Comparison of ENCODE assay signal across 17 mouse cellular contexts in genomic region chrX:167328519-167328918, GRCm38 (mm10). TPM values are rescaled to one million over a fixed set of nuclear protein-coding genes. Genes with fewer than 3 reads are reported as not detected.
DNase-seq lines count a peak whose midpoint lies in the region; ATAC-seq and TF ChIP-seq lines count a peak whose summit lies in the region.
"Had no signal": no experiment of that assay in that cellular context is flagged by ENCODE, and none has a peak within 500 bp of the region (broad histone marks: within the 10 kb centered on the region; RNA-seq: fewer than 3 reads in every experiment).

No protein-coding gene starts in this region.

- peak; percentile 30 for DNase-seq in A20 (ENCODE audit: low read depth, low spot score)
- peak; percentile 12 for DNase-seq in naive thymus-derived CD4-positive, alpha-beta T cell, adult 2 months (ENCODE audit: low read depth)
- no peak for DNase-seq in cerebellum, adult 9-10 months
- no peak for DNase-seq in testis, postnatal 14 days (ENCODE audit: low spot score)
- no peak for DNase-seq in cerebellum, adult 9-11 months
- DNase-seq: cerebellum, adult 11 months; cerebellum, postnatal 36 days; liver, embryonic 13.5 days had no signal

- peak overlapping the region; percentile 45; the same call in 1 of the 2 replicates for H3K27ac ChIP-seq in cortical plate, adult 2 months (ENCODE audit: insufficient read depth, low read length)
- H3K27ac ChIP-seq: embryonic facial prominence, embryonic 15.5 days; hindbrain, embryonic 10.5 days; limb, embryonic 13.5 days; liver, embryonic 13.5 days; neural tube, embryonic 15.5 days had no signal

- TF ChIP-seq CTCF in cortical plate, adult 2 months (IDR thresholded peaks at IDR 0.05; ENCODE audit: extremely low read depth, insufficient read depth, low read length), result no peak

- no peak for TF ChIP-seq POLR2A in cortical plate, adult 2 months (IDR thresholded peaks at IDR 0.05; ENCODE audit: extremely low read depth, insufficient read depth, low read length)

- peak; percentile 17 for ATAC-seq in CD4-positive, CD25-positive, alpha-beta regulatory T cell, adult 4 months
- ATAC-seq: hindbrain, embryonic 16.5 days; intestine, embryonic 16.5 days had no signal

- no peak overlapping the region for H3K4me3 ChIP-seq in cortical plate, adult 2 months (ENCODE audit: insufficient read depth, low read length)
- H3K4me3 ChIP-seq: embryonic facial prominence, embryonic 15.5 days; heart, embryonic 12.5 days; hindbrain, embryonic 10.5 days; limb, embryonic 13.5 days; liver, embryonic 13.5 days; neural tube, embryonic 15.5 days had no signal

- H3K4me1 ChIP-seq in cortical plate, adult 2 months (ENCODE audit: control insufficient read depth, insufficient read depth, low read length), result no peaks in the 10 kb centered on the region; the same call in 1 of the 2 replicates
- H3K4me1 ChIP-seq: embryonic facial prominence, embryonic 15.5 days; hindbrain, embryonic 10.5 days; limb, embryonic 13.5 days; neural tube, embryonic 15.5 days had no signal

RNA-seq across cellular contexts. Expression of gene Tlr7, which starts 1.8 kb away (rescaled TPM):
- polyA plus RNA-seq in CD4-positive, CD25-positive, alpha-beta regulatory T cell, adult 4 months (2017; shearing (Covaris generic)), result 10 to 100 TPM in 1 of 2 experiments, 1 to 10 TPM in 1; 8.7 to 11.5 TPM
- 1.6 and 2.2 TPM in 2 replicates for polyA plus RNA-seq in cortical plate, adult 2 months (2012; rRNA removed)

RNA-seq across cellular contexts. Expression of gene Prps2, which starts 54.0 kb away (rescaled TPM):
- 10 to 100 TPM; 65.9 to 78.1 TPM for polyA plus RNA-seq in CD4-positive, CD25-positive, alpha-beta regulatory T cell, adult 4 months (2017; shearing (Covaris generic))
- polyA plus RNA-seq in cortical plate, adult 2 months (2012; rRNA removed), result 17.3 and 17.5 TPM in 2 replicates

Comparison
In these comparisons a context has a peak if more than half of its experiments do, and no peak if none do; other contexts are left out.
1. DNase-seq: peak in A20 (single experiment) and naive thymus-derived CD4-positive, alpha-beta T cell, adult 2 months (single experiment); none in cerebellum, adult 9-10 months (single experiment), testis, postnatal 14 days (single experiment) and cerebellum, adult 9-11 months (single experiment).